Mouse (Mus musculus): Measurements from ENCODE around the gene Mr1. TPM values are rescaled to one million over a fixed set of nuclear protein-coding genes. Genes with fewer than 3 reads are reported as not detected.
"Not testable (repeated sequence)": the region's sequence is repeated elsewhere in the genome, so short reads cannot be mapped to it uniquely, and the experiment has no call there.

Mr1 gene
- 4.8 and 5.2 TPM in 2 replicates for polyA plus RNA-seq (2012; rRNA removed)

DNA sequence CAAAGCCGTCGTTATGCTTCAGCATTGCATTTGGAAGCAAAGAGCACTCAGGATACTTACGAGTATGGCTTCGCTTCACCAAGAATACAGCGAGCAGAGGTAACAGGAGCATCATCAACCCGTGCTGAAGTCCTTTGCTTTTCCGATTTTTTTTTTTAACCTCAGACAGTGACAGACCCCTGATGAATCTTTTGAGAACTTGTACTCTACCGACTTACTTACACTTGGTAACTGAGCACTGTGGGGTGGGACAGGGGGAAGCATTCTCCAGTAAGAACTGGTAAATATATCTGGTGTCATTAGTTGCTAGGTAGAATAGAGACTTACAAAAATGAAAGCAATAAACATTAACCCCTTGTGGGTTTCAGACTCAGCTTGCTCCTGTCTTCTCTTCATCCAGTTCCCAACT lies at the start of gene Mr1:
Mr1 (minus strand) TSS at position 243 of the 409 bp plus-strand sequence.
- Histone ChIP-seq H3K27ac (ENCODE audit: insufficient read depth, low read length) (no peak within 1 kb of the TSS), H3K4me3 (ENCODE audit: insufficient read depth, low read length) (peak within 1 kb of the TSS; percentile 40), H3K4me1 (ENCODE audit: control insufficient read depth, insufficient read depth, low read length) (no peaks in the 10 kb centered on the region)
- TF ChIP-seq POLR2A (IDR thresholded peaks at IDR 0.05; ENCODE audit: extremely low read depth, insufficient read depth, low read length) (no peak), CTCF (IDR thresholded peaks at IDR 0.05; ENCODE audit: extremely low read depth, insufficient read depth, low read length) (no peak)

DNA sequence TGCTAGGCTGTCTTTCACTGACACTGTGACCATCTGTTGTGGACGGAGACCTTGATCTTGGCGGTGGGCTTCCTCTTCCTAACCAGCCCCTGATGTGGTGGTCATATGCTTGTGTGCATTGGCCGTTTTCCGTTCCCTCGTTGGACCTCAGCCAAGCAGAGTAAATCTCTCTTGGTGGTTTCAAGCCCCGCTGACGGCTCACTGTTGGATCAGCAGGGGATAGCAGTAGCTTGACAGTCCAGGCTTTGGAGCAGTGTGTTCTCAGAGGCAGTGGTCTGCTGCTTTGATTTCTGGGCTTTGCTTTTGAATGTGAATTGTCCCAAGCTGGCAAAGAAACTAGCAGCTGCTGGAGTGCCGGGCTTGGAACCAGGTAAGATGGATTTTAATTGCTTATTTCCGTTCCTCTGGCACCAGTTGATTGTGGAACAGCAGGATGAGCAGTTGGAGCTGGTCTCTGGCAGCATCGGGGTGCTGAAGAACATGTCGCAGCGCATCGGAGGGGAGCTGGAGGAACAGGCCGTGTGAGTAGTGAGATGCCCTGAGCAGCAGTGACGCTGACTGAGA lies 46.3 kb upstream of the Mr1 start:
- no peak overlapping the region for H3K4me3 ChIP-seq (ENCODE audit: insufficient read depth, low read length)
- H3K27ac ChIP-seq (ENCODE audit: insufficient read depth, low read length), result no peak overlapping the region
- TF ChIP-seq POLR2A (IDR thresholded peaks at IDR 0.05; ENCODE audit: extremely low read depth, insufficient read depth, low read length), result no peak
- no peak for TF ChIP-seq CTCF (IDR thresholded peaks at IDR 0.05; ENCODE audit: extremely low read depth, insufficient read depth, low read length)
- no peaks in the 10 kb centered on the region for H3K4me1 ChIP-seq (ENCODE audit: control insufficient read depth, insufficient read depth, low read length)

DNA sequence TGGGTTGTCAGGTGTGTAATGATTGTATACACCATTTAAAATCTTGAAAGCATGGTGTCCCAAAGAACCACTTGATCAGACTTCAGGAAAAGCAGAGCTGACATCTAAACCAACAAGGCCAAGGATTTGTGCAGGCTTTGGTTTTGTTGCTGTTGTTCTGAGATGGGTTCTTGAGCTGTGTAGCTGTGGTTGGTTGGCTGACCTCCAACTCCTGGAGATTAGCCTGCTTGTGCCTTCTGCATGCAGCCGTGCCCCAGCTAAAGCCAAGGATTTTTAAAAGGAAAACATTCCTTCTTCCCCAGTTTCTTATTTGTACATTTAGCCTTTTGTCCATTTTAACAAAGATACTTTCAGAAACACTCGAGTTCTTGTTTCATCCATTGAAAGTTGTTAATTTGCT lies 45.1 kb upstream of the Mr1 start:
- no peaks in the 10 kb centered on the region for H3K4me1 ChIP-seq (ENCODE audit: control insufficient read depth, insufficient read depth, low read length)
- TF ChIP-seq POLR2A (IDR thresholded peaks at IDR 0.05; ENCODE audit: extremely low read depth, insufficient read depth, low read length) (no peak), CTCF (IDR thresholded peaks at IDR 0.05; ENCODE audit: extremely low read depth, insufficient read depth, low read length) (no peak)
- no peak overlapping the region for H3K4me3 ChIP-seq (ENCODE audit: insufficient read depth, low read length)
- H3K27ac ChIP-seq (ENCODE audit: insufficient read depth, low read length), result no peak overlapping the region

DNA sequence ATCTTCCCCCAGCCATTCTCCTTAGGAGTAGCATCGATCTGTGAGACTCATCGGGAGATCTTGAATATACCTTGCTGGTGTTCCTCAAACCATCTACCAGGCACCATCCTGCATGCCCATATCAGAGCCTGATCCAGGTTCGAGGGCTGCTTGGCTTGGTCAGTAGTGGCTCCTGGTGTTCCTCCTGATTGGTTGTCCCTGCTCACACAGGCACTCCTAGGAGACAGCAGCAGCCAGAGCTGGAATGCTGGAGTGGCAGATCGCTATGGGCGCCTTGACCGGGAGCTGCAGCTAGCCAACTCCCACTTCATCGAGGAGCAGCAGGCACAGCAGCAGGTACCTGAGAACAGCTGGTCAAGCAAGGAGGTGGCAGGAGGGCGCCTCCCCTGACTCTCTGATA lies 44.6 kb upstream of the Mr1 start:
- Histone ChIP-seq H3K4me1 (ENCODE audit: control insufficient read depth, insufficient read depth, low read length) (no peaks in the 10 kb centered on the region), H3K4me3 (ENCODE audit: insufficient read depth, low read length) (no peak overlapping the region), H3K27ac (ENCODE audit: insufficient read depth, low read length) (no peak overlapping the region)
- TF ChIP-seq CTCF (IDR thresholded peaks at IDR 0.05; ENCODE audit: extremely low read depth, insufficient read depth, low read length) (no peak), POLR2A (IDR thresholded peaks at IDR 0.05; ENCODE audit: extremely low read depth, insufficient read depth, low read length) (no peak)

DNA sequence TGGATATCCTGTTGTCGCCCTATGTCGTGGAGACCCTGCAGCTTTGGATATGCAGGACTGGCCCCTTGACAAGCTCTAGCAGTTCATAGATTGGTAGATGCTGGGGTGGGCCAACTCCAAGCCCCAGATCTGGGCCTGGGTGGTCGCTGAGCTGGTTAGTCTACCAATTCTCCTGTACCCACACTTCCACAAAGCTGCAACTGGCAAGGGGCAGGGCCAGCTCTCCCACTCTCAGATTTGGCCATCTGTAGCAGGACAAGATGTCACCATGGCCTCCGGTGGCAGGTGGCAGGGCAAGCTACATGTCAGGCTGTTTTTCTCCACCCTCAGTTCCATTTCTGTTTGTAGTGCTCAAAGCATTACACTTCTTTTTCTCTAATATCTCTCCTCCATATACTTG lies 42.0 kb upstream of the Mr1 start:
- no peak for TF ChIP-seq POLR2A (IDR thresholded peaks at IDR 0.05; ENCODE audit: extremely low read depth, insufficient read depth, low read length)
- no peak for TF ChIP-seq CTCF (IDR thresholded peaks at IDR 0.05; ENCODE audit: extremely low read depth, insufficient read depth, low read length)
- Histone ChIP-seq H3K27ac (ENCODE audit: insufficient read depth, low read length) (no peak overlapping the region), H3K4me1 (ENCODE audit: control insufficient read depth, insufficient read depth, low read length) (no peaks in the 10 kb centered on the region), H3K4me3 (ENCODE audit: insufficient read depth, low read length) (no peak overlapping the region)

DNA sequence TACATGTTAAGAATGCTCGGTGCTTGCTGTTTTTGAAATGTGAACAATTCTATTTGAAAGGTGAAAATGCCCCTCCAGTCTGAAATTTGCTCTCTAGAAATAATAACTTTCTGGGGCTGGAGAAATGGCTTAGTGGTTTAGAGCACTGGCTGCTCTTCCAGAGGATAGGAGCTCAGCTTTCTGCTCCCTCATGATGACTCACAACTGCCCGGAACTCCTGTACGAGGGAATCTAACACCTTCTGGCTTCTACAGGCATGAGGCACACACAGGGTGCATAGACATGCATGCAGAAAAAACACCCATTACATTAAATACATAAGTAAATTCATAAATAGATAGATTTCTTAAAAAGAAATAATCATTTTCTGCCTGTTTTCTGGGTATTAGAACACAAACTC lies 37.6 kb upstream of the Mr1 start:
- Histone ChIP-seq H3K27ac (ENCODE audit: insufficient read depth, low read length) (no peak overlapping the region), H3K4me3 (ENCODE audit: insufficient read depth, low read length) (no peak overlapping the region), H3K4me1 (ENCODE audit: control insufficient read depth, insufficient read depth, low read length) (no peaks in the 10 kb centered on the region; the same call in 1 of the 2 replicates)
- no peak for TF ChIP-seq POLR2A (IDR thresholded peaks at IDR 0.05; ENCODE audit: extremely low read depth, insufficient read depth, low read length)

DNA sequence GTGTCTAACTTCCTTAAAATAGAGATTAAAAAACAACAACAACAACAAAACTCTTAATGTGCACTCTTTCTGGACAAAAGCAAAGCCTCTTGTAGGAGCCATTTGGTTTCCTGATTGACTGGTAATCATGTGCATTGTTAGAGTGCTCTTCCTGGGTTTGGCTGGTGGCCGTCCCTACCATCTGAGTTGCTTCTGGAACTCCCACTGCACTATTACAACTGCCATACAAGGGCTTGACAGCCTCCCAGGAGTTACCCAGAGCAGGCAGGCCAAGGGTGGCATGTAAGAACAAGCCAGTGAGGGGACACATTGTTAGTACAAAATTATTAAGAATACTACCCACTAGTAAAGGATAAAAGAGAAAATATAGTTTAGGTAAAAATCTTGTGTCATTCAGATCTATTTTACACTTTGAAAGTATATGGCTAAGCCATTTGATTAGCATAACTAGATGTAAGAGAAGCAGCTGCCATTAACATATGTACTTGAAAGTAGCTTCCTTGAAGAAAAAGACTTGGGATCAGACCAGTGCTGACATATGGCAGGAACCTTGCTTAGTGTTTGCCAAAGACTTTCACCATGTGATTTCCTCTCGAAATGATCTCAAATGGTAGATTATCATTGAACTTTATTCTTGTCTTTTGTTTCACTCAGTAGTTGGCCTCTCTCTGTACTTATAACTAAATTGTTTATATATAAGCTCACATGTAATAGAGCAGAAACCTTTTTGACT lies 31.7 kb upstream of the Mr1 start:
- no peak overlapping the region for H3K4me3 ChIP-seq (ENCODE audit: insufficient read depth, low read length)
- H3K27ac ChIP-seq (ENCODE audit: insufficient read depth, low read length), result no peak overlapping the region
- H3K4me1 ChIP-seq (ENCODE audit: control insufficient read depth, insufficient read depth, low read length), result peaks cover 2% of the 10 kb centered on the region
- TF ChIP-seq CTCF (IDR thresholded peaks at IDR 0.05; ENCODE audit: extremely low read depth, insufficient read depth, low read length), result no peak
- TF ChIP-seq POLR2A (IDR thresholded peaks at IDR 0.05; ENCODE audit: extremely low read depth, insufficient read depth, low read length), result no peak

DNA sequence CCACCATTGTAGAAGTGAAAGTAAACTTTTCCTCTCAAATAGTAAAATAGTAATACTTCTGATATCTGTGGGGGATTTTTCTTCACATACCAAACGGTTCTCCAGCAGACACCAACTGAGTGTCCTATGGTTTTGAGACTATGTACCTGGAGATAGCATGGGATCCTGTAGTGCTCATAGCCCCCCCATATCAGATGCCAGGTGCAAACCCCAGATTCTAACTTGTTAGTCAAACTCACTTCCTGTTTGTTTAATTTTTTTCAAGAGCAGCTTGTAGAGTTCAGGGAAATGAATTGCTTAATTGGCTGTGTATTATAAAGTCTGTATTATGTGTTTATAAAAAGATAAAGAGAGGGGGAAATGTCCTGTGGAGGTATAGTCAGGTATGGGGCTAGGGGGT lies 27.8 kb upstream of the Mr1 start:
- Histone ChIP-seq H3K27ac (ENCODE audit: insufficient read depth, low read length) (no peak overlapping the region), H3K4me3 (ENCODE audit: insufficient read depth, low read length) (no peak overlapping the region), H3K4me1 (ENCODE audit: control insufficient read depth, insufficient read depth, low read length) (peaks cover 4% of the 10 kb centered on the region; the same call in 1 of the 2 replicates)
- TF ChIP-seq CTCF (IDR thresholded peaks at IDR 0.05; ENCODE audit: extremely low read depth, insufficient read depth, low read length) (no peak), POLR2A (IDR thresholded peaks at IDR 0.05; ENCODE audit: extremely low read depth, insufficient read depth, low read length) (no peak)

DNA sequence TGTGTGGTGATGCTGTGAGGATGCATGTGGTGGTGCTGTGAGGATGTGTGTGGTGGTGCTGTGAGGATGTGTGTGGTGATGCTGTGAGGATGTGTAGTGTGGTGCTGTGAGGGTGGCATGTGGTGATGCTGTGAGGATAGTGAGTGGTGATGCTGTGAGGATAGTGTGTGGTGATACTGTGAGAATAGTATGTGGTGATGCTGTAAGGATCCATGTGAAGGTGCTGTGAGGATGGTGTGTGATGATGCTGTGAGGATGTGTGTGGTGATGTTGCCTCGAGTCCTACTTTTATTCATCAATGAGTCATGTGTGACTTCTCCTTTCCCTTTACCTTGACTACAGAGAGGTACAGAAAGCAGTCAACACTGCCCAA lies 27.0 kb upstream of the Mr1 start:
- H3K4me1 ChIP-seq (ENCODE audit: control insufficient read depth, insufficient read depth, low read length); H3K27ac ChIP-seq (ENCODE audit: insufficient read depth, low read length); H3K4me3 ChIP-seq (ENCODE audit: insufficient read depth, low read length): not testable (repeated sequence)

DNA sequence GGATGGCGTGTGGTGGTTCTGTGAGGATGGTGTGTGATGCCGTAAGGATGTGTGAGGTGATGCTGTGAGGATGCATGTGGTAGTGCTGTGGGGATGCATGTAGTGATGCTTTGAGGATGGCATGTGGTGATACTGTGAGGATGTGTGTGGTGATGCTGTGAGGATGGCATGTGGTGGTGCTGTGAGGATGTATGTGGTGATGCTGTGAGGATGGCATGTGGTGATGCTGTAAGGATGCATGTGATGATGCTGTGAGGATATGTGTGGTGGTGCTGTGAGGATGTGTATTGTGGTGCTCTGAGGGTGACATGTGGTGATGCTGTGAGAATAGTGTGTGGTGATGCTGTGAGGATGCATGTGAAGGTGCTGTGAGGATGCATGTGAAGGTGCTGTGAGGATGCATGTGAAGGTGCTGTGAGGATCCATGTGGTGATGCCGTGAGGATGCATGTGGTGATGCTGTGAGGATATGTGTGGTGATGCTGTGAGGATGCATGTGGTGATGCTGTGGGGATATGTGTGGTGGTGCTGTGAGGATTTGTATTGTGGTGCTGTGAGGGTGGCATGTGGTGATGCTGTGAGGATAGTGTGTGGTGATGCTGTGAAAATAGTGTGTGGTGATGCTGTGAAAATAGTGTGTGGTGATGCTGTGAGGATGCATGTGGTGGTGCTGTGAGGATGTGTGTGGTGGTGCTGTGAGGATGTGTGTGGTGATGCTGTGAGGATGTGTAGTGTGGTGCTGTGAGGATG lies 26.5 kb upstream of the Mr1 start:
- no peak overlapping the region for H3K27ac ChIP-seq (ENCODE audit: insufficient read depth, low read length)
- TF ChIP-seq CTCF (IDR thresholded peaks at IDR 0.05; ENCODE audit: extremely low read depth, insufficient read depth, low read length), result no peak
- TF ChIP-seq POLR2A (IDR thresholded peaks at IDR 0.05; ENCODE audit: extremely low read depth, insufficient read depth, low read length), result no peak
- peaks cover 6% of the 10 kb centered on the region; the same call in 1 of the 2 replicates for H3K4me1 ChIP-seq (ENCODE audit: control insufficient read depth, insufficient read depth, low read length)
- no peak overlapping the region for H3K4me3 ChIP-seq (ENCODE audit: insufficient read depth, low read length)

Measured in cortical plate, adult 2 months (tissue).